Mouse (Mus musculus): ENCODE measurements at regions not wholly inside any gene's neighbourhood (a gene's known extent, or its start where the extent isn't known, plus 50 kb on each side); places are given as distances from the start of the nearest gene placed in this dataset.

- no peaks in the 10 kb centered on the region for H3K4me1 ChIP-seq (ENCODE audit: control insufficient read depth, insufficient read depth, low read length)
- no peak for ATAC-seq (ENCODE audit: low FRiP score, low TSS enrichment)
- H3K36me3 ChIP-seq (ENCODE audit: control insufficient read depth, insufficient read depth, low read length) = no peaks in the 10 kb centered on the region
- no peaks in the 10 kb centered on the region for H3K9me3 ChIP-seq (ENCODE audit: control insufficient read depth, low read length)
- no peak overlapping the region for H3K4me2 ChIP-seq (replicated peaks; ENCODE audit: low read depth, low read length)
- H3K9ac ChIP-seq (ENCODE audit: low read depth, low read length) = no peak overlapping the region
- 76% methylated on average over 2 of the region's 2 CpGs for WGBS
- H3K27ac ChIP-seq (ENCODE audit: low read depth, low read length) = no peak overlapping the region
- H3K27me3 ChIP-seq (ENCODE audit: control insufficient read depth, insufficient read depth, low read length) = no peaks in the 10 kb centered on the region
- H3K4me3 ChIP-seq (ENCODE audit: low read length) = no peak overlapping the region
Observed at GRCm38 (mm10) chrX:66524891-66525290, 124.2 kb upstream of the Slitrk2 start.

- H3K27ac ChIP-seq (ENCODE audit: low read depth, low read length) = no peak overlapping the region
- no peak overlapping the region for H3K4me3 ChIP-seq (ENCODE audit: low read length)
- no peak overlapping the region for H3K9ac ChIP-seq (ENCODE audit: low read depth, low read length)
- H3K9me3 ChIP-seq (ENCODE audit: control insufficient read depth, low read length) = no peaks in the 10 kb centered on the region
- H3K36me3 ChIP-seq (ENCODE audit: control insufficient read depth, insufficient read depth, low read length) = no peaks in the 10 kb centered on the region
- WGBS = 62% methylated on average over 3 of the region's 3 CpGs
- H3K4me2 ChIP-seq (replicated peaks; ENCODE audit: low read depth, low read length) = no peak overlapping the region
- no peaks in the 10 kb centered on the region for H3K27me3 ChIP-seq (ENCODE audit: control insufficient read depth, insufficient read depth, low read length)
- no peaks in the 10 kb centered on the region for H3K4me1 ChIP-seq (ENCODE audit: control insufficient read depth, insufficient read depth, low read length)
- peak; percentile 75; the same call in 1 of the 2 replicates for ATAC-seq (ENCODE audit: low FRiP score, low TSS enrichment)
Observed at GRCm38 (mm10) chrX:66526842-66527623, 122.1 kb upstream of the Slitrk2 start.

DNA sequence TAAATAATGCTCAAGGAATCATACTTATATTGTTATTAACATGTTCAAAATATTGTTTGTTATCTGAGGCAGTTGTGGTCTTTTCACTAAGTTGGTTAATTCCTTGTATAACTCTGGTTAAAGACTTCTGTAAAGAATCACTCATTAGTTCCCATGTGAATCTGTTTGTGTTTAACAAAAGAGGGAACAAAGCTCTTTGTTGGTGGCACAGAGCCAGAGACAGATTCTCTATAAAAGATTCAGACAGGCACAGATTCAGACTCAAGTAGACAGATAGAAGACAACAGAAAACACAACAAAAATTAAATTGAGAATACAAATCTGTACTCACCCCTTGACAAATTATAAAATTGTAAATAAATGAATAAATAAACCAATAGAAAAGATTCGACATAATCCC lies 120.2 kb upstream of the Slitrk2 start:
- Histone ChIP-seq H3K4me3 (ENCODE audit: low read length) (no peak overlapping the region), H3K4me1 (ENCODE audit: control insufficient read depth, insufficient read depth, low read length) (no peaks in the 10 kb centered on the region), H3K9ac (ENCODE audit: low read depth, low read length) (no peak overlapping the region), H3K4me2 (replicated peaks; ENCODE audit: low read depth, low read length) (no peak overlapping the region), H3K36me3 (ENCODE audit: control insufficient read depth, insufficient read depth, low read length) (no peaks in the 10 kb centered on the region), H3K27ac (ENCODE audit: low read depth, low read length) (no peak overlapping the region), H3K9me3 (ENCODE audit: control insufficient read depth, low read length) (no peaks in the 10 kb centered on the region), H3K27me3 (ENCODE audit: control insufficient read depth, insufficient read depth, low read length) (no peaks in the 10 kb centered on the region)
- WGBS = 77% methylated on average over 1 of the region's 1 CpGs
- ATAC-seq (ENCODE audit: low FRiP score, low TSS enrichment) = no peak

DNA sequence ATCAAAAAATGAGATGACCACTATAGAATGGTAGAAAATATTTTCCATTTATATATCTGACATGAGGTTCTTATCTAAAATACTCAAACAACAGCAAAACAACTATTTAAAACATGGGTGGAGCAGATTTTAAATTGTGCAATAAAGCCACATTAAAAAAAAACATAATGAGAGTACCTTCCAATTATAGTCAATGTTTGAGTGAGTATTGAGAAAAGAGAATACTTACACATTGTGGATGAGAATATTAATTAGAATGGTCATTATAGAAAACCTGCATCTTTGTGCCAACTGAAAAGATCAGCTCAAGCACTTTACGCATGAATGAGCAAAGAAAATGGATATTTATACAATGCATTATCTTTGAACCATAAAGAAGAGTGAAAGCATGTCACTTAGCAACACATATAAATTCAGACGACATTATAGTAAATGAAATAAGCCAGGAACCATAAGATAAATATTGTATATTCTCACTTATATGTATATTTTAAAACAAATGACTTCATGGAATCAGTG lies 105.1 kb upstream of the Slitrk2 start:
- Histone ChIP-seq H3K27ac (ENCODE audit: low read depth, low read length) (no peak overlapping the region), H3K36me3 (ENCODE audit: control insufficient read depth, insufficient read depth, low read length) (no peaks in the 10 kb centered on the region), H3K9ac (ENCODE audit: low read depth, low read length) (no peak overlapping the region), H3K27me3 (ENCODE audit: control insufficient read depth, insufficient read depth, low read length) (no peaks in the 10 kb centered on the region), H3K9me3 (ENCODE audit: control insufficient read depth, low read length) (no peaks in the 10 kb centered on the region), H3K4me1 (ENCODE audit: control insufficient read depth, insufficient read depth, low read length) (no peaks in the 10 kb centered on the region), H3K4me2 (replicated peaks; ENCODE audit: low read depth, low read length) (no peak overlapping the region), H3K4me3 (ENCODE audit: low read length) (no peak overlapping the region)
- no peak for ATAC-seq (ENCODE audit: low FRiP score, low TSS enrichment)
- 89% methylated on average over 2 of the region's 2 CpGs for WGBS

DNA sequence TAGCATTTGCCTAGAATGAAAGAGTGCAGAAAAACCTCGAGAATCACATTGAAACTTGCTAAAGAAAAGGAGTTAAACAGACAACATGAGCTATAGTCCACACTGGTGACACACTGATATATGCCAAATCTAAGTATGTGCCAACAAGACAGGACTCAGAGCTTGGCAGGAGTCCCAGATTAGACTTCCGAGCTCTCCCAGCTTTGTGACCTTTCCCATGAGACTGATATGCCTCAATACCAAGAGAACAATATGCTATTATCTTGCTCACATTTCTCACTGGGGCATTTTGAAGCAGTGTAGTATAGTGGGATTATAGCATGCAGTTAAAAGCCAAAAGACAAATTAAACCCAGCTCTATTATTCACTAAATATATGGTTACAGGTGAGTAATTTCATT lies 94.6 kb upstream of the Slitrk2 start:
- Histone ChIP-seq H3K4me3 (ENCODE audit: low read length) (no peak overlapping the region), H3K9me3 (ENCODE audit: control insufficient read depth, low read length) (no peaks in the 10 kb centered on the region), H3K4me1 (ENCODE audit: control insufficient read depth, insufficient read depth, low read length) (no peaks in the 10 kb centered on the region), H3K4me2 (replicated peaks; ENCODE audit: low read depth, low read length) (no peak overlapping the region), H3K27me3 (ENCODE audit: control insufficient read depth, insufficient read depth, low read length) (no peaks in the 10 kb centered on the region), H3K9ac (ENCODE audit: low read depth, low read length) (no peak overlapping the region), H3K27ac (ENCODE audit: low read depth, low read length) (no peak overlapping the region), H3K36me3 (ENCODE audit: control insufficient read depth, insufficient read depth, low read length) (no peaks in the 10 kb centered on the region)
- ATAC-seq (ENCODE audit: low FRiP score, low TSS enrichment) = no peak
- 45% methylated on average over 2 of the region's 2 CpGs for WGBS
